Mouse (Mus musculus) embryonic facial prominence, embryonic 13.5 days (tissue): ENCODE measurements around the gene Cbs. TPM values are rescaled to one million over a fixed set of nuclear protein-coding genes. Genes with fewer than 3 reads are reported as not detected.

ENCODE experiments used
- ATAC-seq: fragments of 200-750 bp; cut with Nextera tagmentation; 2 replicates; pipeline ENCODE4 v1.8.0; 2017; ENCODE audit warnings: low read depth; ENCODE audit not compliant: insufficient number of reproducible peaks, insufficient read depth, low FRiP score, low TSS enrichment
- H3K27ac ChIP-seq: fragments of 300-500 bp; sonication (generic); 2 replicates; pipeline ENCODE4 v1.5.1; 2015; ENCODE audit warnings: moderate library complexity, mild to moderate bottlenecking, inconsistent platforms
- H3K27me3 ChIP-seq: fragments of 300-500 bp; sonication (generic); 2 replicates; pipeline ENCODE4 v1.6.1; 2015; ENCODE audit warnings: mild to moderate bottlenecking, inconsistent platforms
- H3K36me3 ChIP-seq: fragments of 300-500 bp; sonication (generic); 2 replicates; pipeline ENCODE4 v1.6.1; 2015; ENCODE audit warnings: mild to moderate bottlenecking, inconsistent platforms
- H3K4me1 ChIP-seq: fragments of 300-500 bp; sonication (generic); 2 replicates; pipeline ENCODE4 v1.6.1; 2015; ENCODE audit warnings: inconsistent platforms
- H3K4me2 ChIP-seq: fragments of 300-500 bp; sonication (generic); 2 replicates; pipeline ENCODE4 v1.6.1; 2015; ENCODE audit warnings: moderate library complexity, mild to moderate bottlenecking, inconsistent platforms
- H3K4me3 ChIP-seq: fragments of 300-500 bp; sonication (generic); 2 replicates; pipeline ENCODE4 v1.5.1; 2015; ENCODE audit warnings: mild to moderate bottlenecking, inconsistent platforms
- H3K9ac ChIP-seq: fragments of 300-500 bp; sonication (generic); 2 replicates; pipeline ENCODE4 v1.6.1; 2015; ENCODE audit warnings: mild to moderate bottlenecking, inconsistent platforms
- H3K9me3 ChIP-seq: fragments of 300-500 bp; sonication (generic); 2 replicates; pipeline ENCODE4 v1.6.1; 2016; ENCODE audit warnings: inconsistent platforms
- WGBS: fragments of 180-500 bp; shearing (Covaris S2); methylation state at CpG from one replicate; pipeline ENCODE4 v1.1.7; 2015; ENCODE audit warnings: mixed read lengths; 5-methylcytosine and 5-hydroxymethylcytosine counted together
- polyA plus RNA-seq: library from polyadenylated mRNA; unstranded; fragments of >200 nt; fragmentation: Nextera tagmentation; extraction: Ambion mirVana; gene quantifications from 2 replicates; pipeline ENCODE4 v1.2.1, GENCODE M21; 2015

The Cbs gene
- polyA plus RNA-seq, 1 experiment from 2014 or later: 4.3 TPM

DNA sequence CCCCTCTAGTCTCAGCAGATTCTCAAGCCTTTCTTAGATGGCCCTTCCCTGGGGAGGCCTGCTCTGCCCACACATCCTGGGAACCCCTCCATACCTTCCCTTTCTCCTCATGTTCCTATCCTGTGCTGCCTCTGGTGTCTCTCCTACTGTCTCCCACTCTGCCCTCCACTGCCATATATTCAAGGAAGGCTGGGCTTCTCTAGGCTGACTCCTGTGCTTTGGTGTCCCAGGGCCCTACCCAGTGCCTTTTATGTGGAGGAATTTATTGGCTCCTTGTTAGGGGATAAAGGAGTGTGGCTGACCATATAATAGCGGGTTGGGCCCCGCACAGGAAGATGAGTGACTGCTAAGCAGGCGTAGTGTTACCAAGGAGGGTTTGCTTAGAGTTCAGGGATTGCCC lies 53.9 kb downstream of the Cbs start:
- Histone ChIP-seq H3K9me3 (no peaks in the 10 kb centered on the region), H3K27me3 (no peaks in the 10 kb centered on the region), H3K4me3 (no peak overlapping the region), H3K4me2 (no peak overlapping the region), H3K4me1 (peaks cover 27% of the 10 kb centered on the region), H3K36me3 (peaks cover 12% of the 10 kb centered on the region; the same call in 1 of the 2 replicates), H3K9ac (0 out of 2 replicates have a peak overlapping the region, but pooled peaks have one; percentile 1), H3K27ac (no peak overlapping the region)
- ATAC-seq: no peak
- WGBS: 64% methylated on average over 3 of the region's 3 CpGs

DNA sequence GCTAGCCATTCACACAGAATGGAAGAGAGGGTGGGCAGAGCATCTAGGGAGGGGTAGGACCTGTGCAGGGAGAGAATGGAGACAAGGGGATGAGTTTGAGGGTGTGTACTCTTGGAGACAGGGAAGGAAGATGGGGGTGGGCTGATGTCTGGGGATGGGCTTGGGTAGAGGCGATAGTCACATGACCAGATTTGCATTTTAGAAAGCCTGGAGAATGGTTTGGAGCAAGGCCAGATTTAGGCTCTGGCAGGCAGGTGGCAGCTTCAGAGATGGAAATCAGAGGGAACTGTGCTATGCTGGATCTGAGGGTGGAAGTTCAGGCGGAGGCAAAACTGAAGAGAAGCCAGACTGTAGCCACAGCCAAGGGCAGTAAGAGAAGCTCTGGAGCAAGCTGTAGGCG lies 56.7 kb downstream of the Cbs start:
- H3K27me3 ChIP-seq: no peaks in the 10 kb centered on the region
- H3K4me2 ChIP-seq: no peak overlapping the region
- 51% methylated on average over 3 of the region's 3 CpGs for WGBS
- H3K27ac ChIP-seq: peak overlapping the region; percentile 48; the same call in 1 of the 2 replicates
- peaks cover 13% of the 10 kb centered on the region for H3K36me3 ChIP-seq
- H3K9me3 ChIP-seq: no peaks in the 10 kb centered on the region
- ATAC-seq: no peak
- no peak overlapping the region for H3K9ac ChIP-seq
- peaks cover 30% of the 10 kb centered on the region for H3K4me1 ChIP-seq
- H3K4me3 ChIP-seq: no peak overlapping the region

DNA sequence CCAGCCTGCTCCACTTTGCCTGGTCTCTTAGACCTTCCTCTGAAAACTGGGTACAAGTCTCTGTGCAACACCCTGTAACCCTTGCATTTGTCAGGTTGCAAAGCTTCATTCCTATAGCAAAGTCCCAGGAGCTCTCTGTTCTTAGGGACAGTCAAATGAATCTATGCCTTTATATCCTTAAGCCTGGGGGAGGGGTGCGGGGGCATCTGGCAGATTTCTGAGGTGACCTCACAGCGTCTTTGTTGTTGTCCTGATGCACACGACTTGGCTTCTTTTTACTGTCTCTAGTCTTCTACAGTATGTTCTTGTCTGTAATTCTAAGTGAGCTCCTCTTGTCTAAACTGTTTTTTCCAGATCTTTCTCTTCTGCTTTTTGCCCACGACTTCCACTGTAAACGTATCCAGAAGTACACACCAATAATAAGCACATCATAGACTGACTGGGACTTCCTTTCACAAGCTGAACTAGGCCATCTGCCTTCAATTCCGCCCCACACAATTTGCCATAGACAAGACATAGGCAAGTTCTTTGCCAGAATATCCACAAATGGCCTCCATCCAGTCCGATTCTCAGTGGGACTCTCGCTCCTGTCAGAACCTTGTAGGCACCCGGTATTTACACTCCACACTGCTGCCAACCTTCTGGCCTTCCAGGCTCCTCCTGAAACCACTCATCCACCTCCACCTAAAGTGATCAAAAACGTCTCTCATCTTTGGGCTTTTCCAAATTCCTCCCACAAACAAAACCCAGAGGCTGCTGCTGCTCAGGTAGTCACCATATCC lies 60.5 kb downstream of the Cbs start:
- Histone ChIP-seq H3K9me3 (no peaks in the 10 kb centered on the region), H3K36me3 (peaks cover 6% of the 10 kb centered on the region; the same call in 1 of the 2 replicates), H3K4me2 (no peak overlapping the region), H3K9ac (no peak overlapping the region), H3K4me1 (peaks cover 18% of the 10 kb centered on the region), H3K4me3 (no peak overlapping the region), H3K27ac (0 out of 2 replicates have a peak overlapping the region, but pooled peaks have one; percentile 22), H3K27me3 (no peaks in the 10 kb centered on the region)
- WGBS: 73% methylated on average over 10 of the region's 10 CpGs
- ATAC-seq: no peak

DNA sequence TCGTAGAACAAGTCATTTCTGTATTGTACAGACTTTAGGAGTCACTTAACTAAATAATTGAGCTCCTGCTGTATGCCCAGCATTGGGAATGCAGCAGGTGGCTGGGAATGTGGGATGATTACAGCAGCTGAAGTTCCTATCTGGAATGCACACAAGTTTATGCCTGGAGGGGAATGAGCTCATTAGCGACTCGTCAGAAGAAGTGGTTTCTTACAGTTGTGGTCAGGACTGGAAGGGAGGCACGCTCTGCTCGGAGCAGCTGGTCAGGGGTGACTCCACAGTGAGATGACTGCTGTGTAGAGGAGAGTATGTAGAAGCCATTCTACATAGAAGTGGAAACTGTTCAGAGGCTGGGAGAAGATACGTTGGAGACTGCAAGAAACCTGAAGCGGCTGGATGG lies 62.4 kb downstream of the Cbs start:
- Histone ChIP-seq H3K9ac (no peak overlapping the region), H3K9me3 (no peaks in the 10 kb centered on the region), H3K4me2 (no peak overlapping the region), H3K4me1 (peaks cover 3% of the 10 kb centered on the region; the same call in 1 of the 2 replicates), H3K27me3 (no peaks in the 10 kb centered on the region), H3K27ac (no peak overlapping the region), H3K36me3 (peaks cover 6% of the 10 kb centered on the region; the same call in 1 of the 2 replicates), H3K4me3 (no peak overlapping the region)
- WGBS: 61% methylated on average over 7 of the region's 7 CpGs
- no peak for ATAC-seq

DNA sequence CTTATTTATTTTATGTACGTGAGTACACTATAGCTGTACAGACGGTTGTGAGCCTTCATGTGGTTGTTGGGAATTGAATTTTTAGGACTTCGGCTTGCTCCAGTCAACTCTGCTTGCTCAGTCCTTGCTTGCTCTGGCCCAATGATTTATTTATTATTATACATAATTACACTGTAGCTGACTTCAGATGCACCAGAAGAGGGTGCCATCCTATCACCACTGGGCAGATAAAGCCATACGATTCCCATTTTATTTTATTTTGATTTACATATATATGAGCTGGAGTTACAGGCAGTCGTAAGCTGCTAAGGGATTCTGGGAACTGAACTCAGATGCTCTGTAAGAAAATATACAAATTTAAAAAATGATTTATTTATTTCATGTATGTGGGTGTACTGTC lies 65.3 kb downstream of the Cbs start:
- Histone ChIP-seq H3K4me2 (no peak overlapping the region), H3K27ac (no peak overlapping the region), H3K4me1 (peaks cover 19% of the 10 kb centered on the region), H3K4me3 (no peak overlapping the region), H3K9ac (no peak overlapping the region), H3K27me3 (no peaks in the 10 kb centered on the region), H3K9me3 (no peaks in the 10 kb centered on the region), H3K36me3 (peaks cover 6% of the 10 kb centered on the region; the same call in 1 of the 2 replicates)
- 85% methylated on average over 5 of the region's 5 CpGs for WGBS
- no peak for ATAC-seq

DNA sequence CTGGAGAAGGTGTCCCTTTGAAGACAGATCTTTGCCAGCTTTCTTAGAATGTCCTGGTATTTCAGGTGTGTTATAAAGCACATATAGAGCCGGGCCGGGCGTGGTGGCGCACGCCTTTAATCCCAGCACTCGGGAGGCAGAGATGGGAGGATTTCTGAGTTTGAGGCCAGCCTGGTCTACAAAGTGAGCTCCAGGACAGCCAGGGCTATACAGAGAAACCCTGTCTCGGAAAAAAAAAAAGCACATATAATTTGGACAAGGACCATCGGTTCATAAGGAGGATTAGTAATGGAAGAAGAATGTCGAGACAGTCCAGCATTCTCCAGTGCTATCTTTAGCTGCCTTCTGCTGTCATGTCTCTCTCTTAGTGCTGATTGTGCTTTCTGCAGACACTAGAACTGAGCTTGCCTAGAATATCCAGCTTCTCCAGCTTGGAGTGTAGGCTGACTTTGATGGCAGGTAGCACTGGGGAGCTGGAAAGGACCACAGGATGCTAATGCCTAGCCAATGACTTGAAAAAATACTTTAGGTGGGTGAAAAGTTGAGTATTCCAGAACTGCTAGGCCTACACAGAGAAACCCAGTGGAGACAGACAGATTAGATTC lies 66.6 kb downstream of the Cbs start:
- no peak overlapping the region for H3K27ac ChIP-seq
- peaks cover 1% of the 10 kb centered on the region; the same call in 1 of the 2 replicates for H3K36me3 ChIP-seq
- H3K4me3 ChIP-seq: no peak overlapping the region
- no peaks in the 10 kb centered on the region for H3K9me3 ChIP-seq
- 84% methylated on average over 9 of the region's 9 CpGs for WGBS
- H3K9ac ChIP-seq: no peak overlapping the region
- H3K4me1 ChIP-seq: peaks cover 29% of the 10 kb centered on the region
- peak; percentile 83; the same call in 1 of the 2 replicates for ATAC-seq
- H3K27me3 ChIP-seq: no peaks in the 10 kb centered on the region
- H3K4me2 ChIP-seq: no peak overlapping the region

DNA sequence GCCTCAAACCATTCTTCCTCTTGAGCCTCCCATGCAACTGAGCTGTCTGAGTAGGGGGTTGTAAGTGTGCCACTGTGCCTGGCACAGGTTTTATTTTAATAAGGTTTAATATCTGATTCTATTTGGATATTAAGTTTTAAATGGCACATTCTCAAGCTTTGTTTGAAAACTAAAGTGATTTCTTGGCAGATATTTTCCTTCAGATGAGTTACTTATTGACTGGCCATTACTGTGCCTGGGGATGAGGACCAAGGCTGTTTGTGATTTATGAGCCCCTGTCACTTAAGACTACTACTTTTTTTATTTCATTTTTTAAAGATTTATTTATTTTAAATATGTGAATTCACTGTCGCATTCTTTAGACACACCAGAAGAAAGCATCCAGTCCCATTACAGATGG lies 67.3 kb downstream of the Cbs start:
- Histone ChIP-seq H3K27me3 (no peaks in the 10 kb centered on the region), H3K9ac (no peak overlapping the region), H3K9me3 (no peaks in the 10 kb centered on the region), H3K4me3 (no peak overlapping the region), H3K36me3 (no peaks in the 10 kb centered on the region), H3K4me1 (peaks cover 29% of the 10 kb centered on the region), H3K27ac (no peak overlapping the region), H3K4me2 (no peak overlapping the region)
- no peak for ATAC-seq
- WGBS: 86% methylated on average over 1 of the region's 1 CpGs

DNA sequence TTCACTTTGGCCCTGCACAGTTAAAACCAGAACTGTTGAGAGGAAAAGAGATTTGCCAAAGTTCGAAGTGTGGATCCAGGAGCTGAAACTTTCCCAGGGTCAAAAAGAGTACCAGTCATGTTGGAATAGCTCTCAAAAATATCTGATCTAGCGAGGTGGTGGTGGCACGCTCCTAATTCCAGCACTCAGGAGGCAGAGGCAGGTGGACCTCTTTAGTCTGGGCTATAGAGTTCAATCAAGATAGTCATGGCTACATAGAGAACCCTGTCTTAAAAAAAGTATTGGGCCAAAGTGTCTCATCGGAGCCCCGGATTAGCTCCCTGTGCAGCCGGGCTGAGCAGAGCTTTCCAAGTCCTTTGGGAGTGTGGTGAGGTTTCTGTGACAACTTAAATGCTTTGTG lies 70.8 kb downstream of the Cbs start:
- Histone ChIP-seq H3K4me2 (peak overlapping the region; percentile 88), H3K4me3 (peak overlapping the region; percentile 83), H3K4me1 (peaks cover 34% of the 10 kb centered on the region), H3K36me3 (no peaks in the 10 kb centered on the region), H3K27me3 (no peaks in the 10 kb centered on the region), H3K9me3 (no peaks in the 10 kb centered on the region), H3K9ac (peak overlapping the region; percentile 93), H3K27ac (peak overlapping the region; percentile 97; the same call in 1 of the 2 replicates)
- ATAC-seq: no peak
- WGBS: 66% methylated on average over 6 of the region's 6 CpGs

DNA sequence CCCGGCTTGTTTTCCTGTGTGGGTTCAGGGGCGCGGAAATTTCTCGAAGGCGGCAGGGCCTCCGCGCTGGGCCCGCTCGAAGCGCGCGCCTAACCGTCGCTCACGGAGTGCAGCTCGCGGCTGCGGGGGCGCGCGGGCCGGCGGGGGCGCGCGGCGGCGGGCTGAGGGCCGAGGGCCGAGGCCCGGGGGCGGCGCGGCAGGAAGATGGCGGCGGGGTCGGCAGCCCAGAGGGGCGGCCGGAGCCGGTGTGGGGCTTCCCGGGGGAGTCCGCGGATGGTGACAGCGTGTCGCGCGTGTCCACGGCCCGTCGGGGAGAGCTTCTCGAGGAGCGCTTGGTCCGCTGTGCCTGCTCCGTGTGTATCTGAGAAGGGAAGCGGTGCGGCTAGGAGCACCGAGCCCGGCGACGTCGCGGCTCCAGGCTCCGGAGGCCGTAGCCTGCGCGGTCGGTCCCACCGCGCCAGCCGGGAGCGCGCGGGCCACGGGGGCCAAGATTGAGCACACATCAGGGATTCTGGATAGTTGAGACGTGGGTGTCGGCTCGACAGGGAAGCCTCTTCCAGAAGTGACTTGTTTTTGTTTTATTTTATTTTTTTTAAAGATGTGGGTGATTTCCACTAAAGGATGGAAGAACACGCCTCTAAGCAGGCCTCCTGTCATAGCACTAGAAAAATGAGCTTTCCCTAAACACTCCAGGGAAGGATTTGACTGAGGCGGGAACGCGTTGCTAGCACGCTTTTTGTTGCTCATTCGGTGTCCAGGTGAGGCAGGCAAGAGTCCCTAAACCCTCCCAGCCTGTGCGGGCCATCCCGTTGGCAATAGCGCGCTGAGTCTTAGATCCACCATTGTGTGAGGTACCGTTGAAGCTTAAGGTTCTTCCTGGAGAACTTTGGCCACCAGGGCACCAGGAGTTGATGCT lies 71.6 kb downstream of the Cbs start:
- no peaks in the 10 kb centered on the region for H3K9me3 ChIP-seq
- H3K27me3 ChIP-seq: no peaks in the 10 kb centered on the region
- peak overlapping the region; percentile 88 for H3K4me2 ChIP-seq
- H3K9ac ChIP-seq: peak overlapping the region; percentile 93
- no peaks in the 10 kb centered on the region for H3K36me3 ChIP-seq
- ATAC-seq: peak; percentile 45
- H3K27ac ChIP-seq: peak overlapping the region; percentile 97
- WGBS: under 1% methylated on average over 84 of the region's 88 CpGs
- H3K4me3 ChIP-seq: peak overlapping the region; percentile 83
- peaks cover 34% of the 10 kb centered on the region for H3K4me1 ChIP-seq

DNA sequence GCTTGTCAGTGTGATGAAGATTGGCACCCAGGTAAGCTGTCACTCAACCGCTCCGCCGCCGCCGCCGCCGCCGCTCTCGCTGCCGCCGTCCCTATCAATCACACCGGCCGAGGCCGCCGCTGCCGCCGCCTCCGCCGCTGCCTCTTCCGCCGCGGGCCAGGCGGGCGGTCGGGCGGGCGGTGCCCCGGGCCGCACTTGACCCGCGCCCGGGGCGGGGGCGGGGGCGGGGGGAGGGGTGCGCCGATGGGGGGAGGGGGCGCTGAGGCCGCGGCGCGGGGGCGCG lies 72.2 kb downstream of the Cbs start:
- H3K4me2 ChIP-seq: peak overlapping the region; percentile 88
- peaks cover 34% of the 10 kb centered on the region for H3K4me1 ChIP-seq
- peak overlapping the region; percentile 93 for H3K9ac ChIP-seq
- no peaks in the 10 kb centered on the region for H3K9me3 ChIP-seq
- no peaks in the 10 kb centered on the region for H3K36me3 ChIP-seq
- ATAC-seq: no peak
- H3K4me3 ChIP-seq: peak overlapping the region; percentile 83
- WGBS: 0% methylated on average over 12 of the region's 44 CpGs
- H3K27me3 ChIP-seq: no peaks in the 10 kb centered on the region
- H3K27ac ChIP-seq: peak overlapping the region; percentile 97

DNA sequence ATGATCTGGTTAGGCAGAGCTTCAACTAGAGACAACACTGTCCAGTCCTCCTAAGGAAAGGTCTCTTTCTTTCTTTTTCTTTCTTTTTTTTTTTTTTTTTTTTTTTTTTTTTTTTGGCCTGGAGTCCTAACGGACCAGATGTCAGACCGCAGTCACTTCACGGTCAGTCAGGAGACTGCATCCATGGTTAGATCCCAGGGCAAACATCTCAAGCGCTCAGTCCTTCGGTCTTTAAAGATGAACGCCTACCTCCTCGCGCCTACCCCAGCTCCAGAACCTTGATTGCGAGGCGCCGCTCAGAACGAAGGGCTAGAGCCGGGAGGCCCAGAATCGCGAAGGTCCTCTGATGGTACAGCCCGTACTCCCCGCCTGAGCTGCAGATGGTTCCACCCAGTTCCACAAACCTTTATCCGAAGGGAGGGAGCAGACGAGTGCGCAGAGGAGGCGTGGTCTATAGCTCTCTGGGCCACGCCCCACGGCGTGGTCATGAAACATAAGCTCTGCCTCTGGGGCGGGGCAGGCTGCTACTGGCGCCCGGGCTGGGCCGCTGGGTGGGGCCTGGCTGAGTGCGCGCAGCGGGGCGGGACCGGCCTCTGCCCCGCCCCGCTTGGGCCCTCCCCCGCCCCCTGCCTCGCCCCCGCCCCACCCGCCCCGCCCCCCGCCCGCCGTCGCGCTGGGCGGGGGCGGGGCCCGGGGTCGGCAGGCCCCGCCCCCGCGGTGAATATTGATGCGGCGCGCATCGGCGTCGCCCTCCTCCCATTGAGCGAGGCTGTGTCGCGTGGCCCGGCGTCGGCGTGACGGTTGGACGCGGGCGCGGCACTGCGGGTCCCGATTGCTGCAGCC lies 72.8 kb downstream of the Cbs start, which contains the start of gene Pknox1:
TSS of gene Pknox1 (plus strand) at position 720 of the 843 bp plus-strand sequence.
- peak; percentile 92 for ATAC-seq
- Histone ChIP-seq H3K9me3 (no peaks in the 10 kb centered on the region), H3K4me3 (peak within 1 kb of the TSS; percentile 83), H3K9ac (peak within 1 kb of the TSS; percentile 93), H3K36me3 (no peaks in the 10 kb centered on the region), H3K27ac (peak within 1 kb of the TSS; percentile 97), H3K4me1 (peaks cover 34% of the 10 kb centered on the region), H3K4me2 (peak within 1 kb of the TSS; percentile 88), H3K27me3 (no peaks in the 10 kb centered on the region)
- under 1% methylated on average over 52 of the region's 72 CpGs for WGBS
